Mouse (Mus musculus): ENCODE data around the gene Mesp2.

DNA sequence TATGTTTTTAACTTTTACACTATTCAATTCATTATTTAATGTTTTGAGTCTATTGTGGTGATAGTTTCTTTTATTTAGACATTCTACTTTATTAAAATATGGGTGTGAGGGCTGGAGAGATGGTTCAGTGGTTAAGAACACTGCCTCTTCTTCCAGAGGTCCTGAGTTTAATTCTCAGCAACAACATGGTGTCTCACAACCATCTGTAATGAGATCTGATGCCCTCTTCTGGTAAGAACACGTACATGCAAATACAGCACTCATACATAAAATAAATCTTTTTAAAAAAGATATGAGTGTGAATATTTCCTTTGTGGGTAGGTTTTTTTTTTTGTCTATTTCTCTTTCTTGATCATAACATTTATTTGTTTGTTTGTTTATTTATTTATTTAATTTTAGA is 44.5 kb upstream of the Mesp2 start:
- TF ChIP-seq CTCF (IDR thresholded peaks at IDR 0.05; ENCODE audit: extremely low read depth, insufficient read length, insufficient replicate concordance, low read depth, low read length) (no peak), POLR2A (IDR thresholded peaks at IDR 0.05; ENCODE audit: low read depth, low read length) (no peak)

All from small intestine, adult 2 months (tissue).